Mouse (Mus musculus) adrenal gland, adult 18-20 months (tissue): ENCODE data around the gene Prl2a1. TPM values are rescaled to one million over a fixed set of nuclear protein-coding genes. Genes with fewer than 3 reads are reported as not detected.
"Not testable (repeated sequence)": the region's sequence is repeated elsewhere in the genome, so short reads cannot be mapped to it uniquely, and the experiment has no call there.

ENCODE experiments used
- DNase-seq, 2 experiments: peaks; one replicate each; pipeline ENCODE4 v3.0.0; 2021 to 2022; ENCODE audit warnings: low spot score in 2 of 2
- long read RNA-seq, 2 experiments: library from polyadenylated mRNA; stranded (forward); transcript quantifications; one replicate each; pipeline ENCODE4 v2.0.0; 2021
- total RNA-seq, 2 experiments: library from RNA; stranded (reverse); gene quantifications; 1 replicate in 1 of 2; 2 replicates in 1 of 2; pipeline ENCODE4 v1.2.3; 2021

Prl2a1 gene
- total RNA-seq: not detected
- long read RNA-seq, experiment 1: 0 reads
- long read RNA-seq, experiment 2: 0 reads

GRCm38 (mm10) chr13:27801354-27801753 lies at the start of gene Prl2a1:
Prl2a1 (plus strand) TSS chr13:27801654.
- no peak for DNase-seq

GRCm38 (mm10) chr13:27780704-27781103 lies 20.8 kb upstream of the Prl2a1 start, which contains the start of gene Prl7c1:
Prl7c1 (minus strand) TSS chr13:27780804.
- not testable (repeated sequence) for DNase-seq

GRCm38 (mm10) chr13:27799303-27799702 lies 2.2 kb upstream of the Prl2a1 start:
- no peak for DNase-seq

GRCm38 (mm10) chr13:27802765-27803164 lies 1.3 kb downstream of the Prl2a1 start:
- no peak for DNase-seq

- no peak for DNase-seq
Measured at GRCm38 (mm10) chr13:27849042-27849441, 47.6 kb downstream of the Prl2a1 start, which contains the start of gene Prl2c1. Prl2c1 (plus strand) TSS chr13:27849342.

Other genes with a start within 250 kb of the Prl2a1 start
- not detected for gene Prl8a9, start 237.0 kb upstream of the Prl2a1 start, total RNA-seq
- gene Prl8a1, start 219.5 kb upstream of the Prl2a1 start, total RNA-seq: not detected
- not detected for gene Prl7b1, start 191.1 kb upstream of the Prl2a1 start, total RNA-seq
- gene Prl7a1, start 159.2 kb upstream of the Prl2a1 start, total RNA-seq: not detected
- gene Prl7a2, start 133.6 kb upstream of the Prl2a1 start, total RNA-seq: not detected
- not detected for gene Prl7d1, start 84.9 kb upstream of the Prl2a1 start, total RNA-seq
- not detected for gene Prl7c1, start 20.9 kb upstream of the Prl2a1 start, total RNA-seq
- not detected for gene Prl2c1, start 47.7 kb downstream of the Prl2a1 start, total RNA-seq
- not detected for gene Prl4a1, start 214.6 kb downstream of the Prl2a1 start, total RNA-seq